Mouse (Mus musculus) heart, embryonic 11.5 days (tissue): ENCODE measurements around the gene Perp. TPM values are rescaled to one million over a fixed set of nuclear protein-coding genes. Genes with fewer than 3 reads are reported as not detected.

Source experiments
- ATAC-seq: fragments of 200-750 bp; cut with Nextera tagmentation; replicated peaks from 2 replicates; pipeline ENCODE4 v1.8.0; 2017; ENCODE audit warnings: moderate library complexity; ENCODE audit not compliant: insufficient number of reproducible peaks, low FRiP score, low TSS enrichment
- H3K27ac ChIP-seq: fragments of 300-500 bp; sonication (generic); 2 replicates; pipeline ENCODE4 v1.5.1; 2014; ENCODE audit warnings: mild to moderate bottlenecking, low read depth, low read length
- H3K27me3 ChIP-seq: fragments of 300-500 bp; sonication (generic); 2 replicates; pipeline ENCODE4 v1.6.1; 2014; ENCODE audit warnings: mild to moderate bottlenecking, low read length, mixed read lengths; ENCODE audit not compliant: control insufficient read depth, insufficient read depth
- H3K36me3 ChIP-seq: fragments of 300-500 bp; sonication (generic); 2 replicates; pipeline ENCODE4 v1.6.1; 2014; ENCODE audit warnings: mild to moderate bottlenecking, low read length, moderate library complexity, mixed read lengths; ENCODE audit not compliant: control insufficient read depth, insufficient read depth
- H3K4me1 ChIP-seq: fragments of 300-500 bp; sonication (generic); 2 replicates; pipeline ENCODE4 v1.6.1; 2014; ENCODE audit warnings: low read length; ENCODE audit not compliant: control insufficient read depth, insufficient read depth
- H3K4me2 ChIP-seq: fragments of 300-500 bp; sonication (generic); 2 replicates; pipeline ENCODE4 v1.6.1; 2014; ENCODE audit warnings: mild to moderate bottlenecking, moderate library complexity
- H3K4me3 ChIP-seq: fragments of 300-500 bp; sonication (generic); 2 replicates; pipeline ENCODE4 v1.5.1; 2014; ENCODE audit warnings: low read depth, low read length
- H3K9ac ChIP-seq: fragments of 300-500 bp; sonication (generic); 2 replicates; pipeline ENCODE4 v1.6.1; 2014; ENCODE audit warnings: mild to moderate bottlenecking, low read depth, low read length, moderate library complexity
- H3K9me3 ChIP-seq: fragments of 300-500 bp; sonication (generic); replicated peaks from 2 replicates; pipeline ENCODE4 v1.6.1; 2016; ENCODE audit warnings: low read length; ENCODE audit not compliant: control insufficient read depth
- WGBS: fragments of 180-500 bp; shearing (Covaris S2); extraction: QIAGEN DNeasy Blood & Tissue Kit; methylation state at CpG from one replicate; pipeline ENCODE4 v1.1.7; 2014; ENCODE audit not compliant: insufficient replicate concordance; 5-methylcytosine and 5-hydroxymethylcytosine counted together
- polyA plus RNA-seq: library from polyadenylated mRNA; unstranded; fragments of >200 nt; fragmentation: Nextera tagmentation; extraction: Ambion mirVana; gene quantifications from 2 replicates; pipeline ENCODE4 v1.2.1, GENCODE M21; 2014

Gene Perp
- polyA plus RNA-seq, 1 experiment from 2014 or later = 80.9 TPM

DNA sequence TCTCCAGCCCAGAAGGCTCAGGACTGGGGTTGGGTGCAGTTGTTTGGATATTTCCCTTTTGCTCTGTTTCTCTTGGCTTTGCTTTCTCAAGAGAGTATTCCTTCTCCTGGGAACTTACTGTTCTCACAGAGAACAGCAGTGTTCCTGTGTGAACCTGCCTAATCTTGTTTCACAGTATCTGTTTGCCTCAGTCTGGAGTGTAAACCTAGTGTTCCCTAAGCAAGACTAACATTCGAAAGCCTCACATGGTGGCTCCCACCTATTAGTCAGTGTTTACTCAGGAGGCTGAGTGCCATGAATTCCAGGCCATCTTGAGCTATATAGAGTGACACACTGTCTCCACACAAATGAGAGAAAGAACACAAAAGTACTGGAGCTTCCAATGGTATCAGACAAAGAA, 31.4 kb downstream of the Perp start:
- Histone ChIP-seq H3K36me3 (no peaks in the 10 kb centered on the region), H3K4me1 (peaks cover 19% of the 10 kb centered on the region), H3K27ac (no peak overlapping the region), H3K27me3 (no peaks in the 10 kb centered on the region), H3K9me3 (no peaks in the 10 kb centered on the region), H3K4me3 (no peak overlapping the region), H3K4me2 (no peak overlapping the region), H3K9ac (no peak overlapping the region)
- ATAC-seq = no peak
- 24% methylated on average over 1 of the region's 1 CpGs for WGBS

DNA sequence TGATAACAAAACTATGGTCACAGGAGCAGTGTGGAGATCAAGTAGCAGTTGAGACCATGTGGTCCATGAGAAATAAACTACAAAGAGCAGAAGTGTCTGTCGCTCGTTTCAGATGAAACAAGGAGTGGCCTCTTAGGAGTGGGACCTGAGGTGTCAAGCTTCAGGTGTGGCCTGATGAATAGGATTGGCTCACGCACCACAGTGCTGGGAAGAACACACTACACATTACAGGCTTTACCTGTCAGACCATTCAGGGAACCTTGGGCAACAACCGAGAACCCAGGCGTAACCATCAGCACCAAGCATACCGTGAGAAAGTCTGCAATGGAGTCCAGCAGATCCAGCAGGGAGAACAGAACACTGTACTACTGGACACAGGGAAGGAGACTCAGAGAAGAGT, 33.3 kb downstream of the Perp start:
- no peak for ATAC-seq
- Histone ChIP-seq H3K4me3 (no peak overlapping the region), H3K9ac (no peak overlapping the region), H3K36me3 (no peaks in the 10 kb centered on the region), H3K27ac (no peak overlapping the region), H3K27me3 (no peaks in the 10 kb centered on the region), H3K9me3 (no peaks in the 10 kb centered on the region), H3K4me1 (peaks cover 19% of the 10 kb centered on the region), H3K4me2 (no peak overlapping the region)
- whole genome bisulfite sequencing = 84% methylated on average over 6 of the region's 6 CpGs

DNA sequence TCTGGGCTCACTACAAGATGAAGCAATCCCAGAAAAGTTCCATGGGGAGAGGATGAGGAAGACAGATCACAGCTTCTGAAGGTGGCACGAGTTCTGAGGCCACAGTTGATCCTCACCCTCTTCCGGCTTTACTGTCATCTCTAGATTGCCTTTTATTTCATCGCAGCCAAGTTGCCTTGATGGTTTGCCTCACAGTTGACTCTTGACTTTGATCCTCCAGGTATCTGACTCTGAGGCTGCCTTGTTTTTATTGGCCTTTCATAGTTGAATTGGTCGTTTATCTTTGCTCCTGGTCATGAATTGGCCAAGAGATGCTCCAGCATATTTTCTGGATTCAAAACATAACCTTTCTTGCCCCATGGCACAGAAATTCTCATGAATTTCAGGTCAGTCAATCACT, 34.3 kb downstream of the Perp start:
- ATAC-seq = no peak
- no peaks in the 10 kb centered on the region for H3K9me3 ChIP-seq
- no peak overlapping the region for H3K27ac ChIP-seq
- H3K4me1 ChIP-seq = peaks cover 19% of the 10 kb centered on the region
- no peak overlapping the region for H3K4me3 ChIP-seq
- WGBS = 80% methylated on average over 4 of the region's 4 CpGs
- no peaks in the 10 kb centered on the region for H3K36me3 ChIP-seq
- no peak overlapping the region for H3K4me2 ChIP-seq
- no peaks in the 10 kb centered on the region for H3K27me3 ChIP-seq
- no peak overlapping the region for H3K9ac ChIP-seq

DNA sequence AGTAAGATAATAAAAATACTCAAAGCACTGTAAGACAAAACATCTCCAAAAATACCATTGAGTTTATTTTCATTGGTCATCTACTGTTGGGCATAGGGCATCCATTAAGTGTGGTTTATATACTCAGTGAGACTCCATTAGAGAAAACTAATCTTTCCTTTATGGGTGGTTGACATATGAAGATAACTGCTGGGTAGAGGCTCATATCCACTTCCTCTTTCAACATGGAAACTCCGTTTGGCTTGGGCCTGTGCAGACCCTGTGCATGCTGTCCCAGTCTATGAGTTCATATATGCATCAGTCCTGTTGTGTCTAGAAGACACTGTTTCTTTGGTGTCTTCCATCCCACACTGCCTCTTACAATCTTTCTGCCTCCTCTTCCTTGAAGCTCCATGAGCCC, 34.9 kb downstream of the Perp start:
- Histone ChIP-seq H3K9me3 (no peaks in the 10 kb centered on the region), H3K27ac (no peak overlapping the region), H3K4me3 (no peak overlapping the region), H3K36me3 (no peaks in the 10 kb centered on the region), H3K9ac (no peak overlapping the region), H3K4me2 (no peak overlapping the region), H3K27me3 (no peaks in the 10 kb centered on the region), H3K4me1 (peaks cover 17% of the 10 kb centered on the region)
- 67% methylated on average over 1 of the region's 1 CpGs for WGBS
- no peak for ATAC-seq

DNA sequence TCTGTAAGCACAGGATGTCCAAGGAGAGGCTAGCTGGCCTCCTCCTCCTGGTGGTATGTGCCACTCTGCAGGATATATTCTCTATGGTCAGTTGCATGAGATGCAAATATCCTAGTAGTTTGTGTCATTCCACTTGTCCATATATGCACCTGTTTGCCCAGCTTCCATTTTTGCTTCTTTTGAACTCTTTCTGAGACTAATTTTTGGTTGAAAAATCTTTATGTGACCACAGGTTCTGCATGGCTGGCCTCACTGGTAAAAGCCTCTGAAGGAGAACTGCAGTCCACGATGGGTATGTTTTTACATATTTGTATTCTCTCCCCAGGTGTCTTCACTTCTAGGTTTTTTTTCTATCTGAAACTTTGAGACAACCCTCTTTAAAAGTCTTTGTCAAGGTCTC, 37.4 kb downstream of the Perp start:
- Histone ChIP-seq H3K9ac (no peak overlapping the region), H3K9me3 (no peaks in the 10 kb centered on the region), H3K27me3 (no peaks in the 10 kb centered on the region), H3K27ac (no peak overlapping the region), H3K4me3 (no peak overlapping the region), H3K36me3 (no peaks in the 10 kb centered on the region), H3K4me1 (peaks cover 6% of the 10 kb centered on the region; the same call in 1 of the 2 replicates), H3K4me2 (no peak overlapping the region)
- WGBS = 90% methylated on average over 1 of the region's 1 CpGs
- ATAC-seq = no peak

DNA sequence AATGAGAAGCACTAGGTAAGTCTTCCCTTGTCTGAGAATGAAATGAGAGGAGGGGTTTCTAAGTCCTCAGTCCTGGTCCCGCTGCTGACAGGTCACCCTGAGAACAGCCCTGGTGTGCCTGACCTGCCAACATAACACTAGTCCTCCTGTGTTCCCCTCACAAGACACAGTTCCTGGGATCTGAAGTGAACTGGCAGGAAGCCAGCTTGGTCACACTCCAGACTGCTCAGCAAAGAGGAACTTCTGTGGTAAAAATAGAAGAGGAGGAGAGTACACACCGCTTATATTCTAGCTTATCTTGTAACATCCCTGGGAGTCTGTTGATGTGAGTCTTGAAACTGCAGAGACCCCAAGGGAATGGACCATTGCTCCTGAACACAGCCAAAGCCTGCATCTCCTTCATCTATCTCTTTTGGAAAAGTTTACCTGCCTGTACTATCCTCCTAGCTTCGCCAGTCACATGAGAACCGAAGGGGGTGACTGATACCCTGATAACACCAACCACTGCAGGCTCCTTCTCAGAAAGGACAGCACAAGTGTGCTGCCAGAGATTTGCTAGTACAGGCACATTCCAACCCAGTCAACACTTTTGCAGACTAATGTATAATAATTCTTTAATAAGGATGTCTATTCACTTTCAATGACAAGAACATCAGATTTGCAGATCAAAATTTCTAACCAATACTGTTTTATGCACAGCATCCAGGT, 42.3 kb downstream of the Perp start:
- 0 out of 2 replicates have a peak overlapping the region, but pooled peaks have one; percentile 31 for H3K4me2 ChIP-seq
- peak; percentile 67; the same call in 1 of the 2 replicates for ATAC-seq
- no peaks in the 10 kb centered on the region for H3K27me3 ChIP-seq
- peak overlapping the region; percentile 85 for H3K27ac ChIP-seq
- no peaks in the 10 kb centered on the region for H3K36me3 ChIP-seq
- H3K4me1 ChIP-seq = peaks cover 10% of the 10 kb centered on the region; the same call in 1 of the 2 replicates
- no peak overlapping the region for H3K9ac ChIP-seq
- no peaks in the 10 kb centered on the region for H3K9me3 ChIP-seq
- H3K4me3 ChIP-seq = no peak overlapping the region
- WGBS = 19% methylated on average over 4 of the region's 4 CpGs

DNA sequence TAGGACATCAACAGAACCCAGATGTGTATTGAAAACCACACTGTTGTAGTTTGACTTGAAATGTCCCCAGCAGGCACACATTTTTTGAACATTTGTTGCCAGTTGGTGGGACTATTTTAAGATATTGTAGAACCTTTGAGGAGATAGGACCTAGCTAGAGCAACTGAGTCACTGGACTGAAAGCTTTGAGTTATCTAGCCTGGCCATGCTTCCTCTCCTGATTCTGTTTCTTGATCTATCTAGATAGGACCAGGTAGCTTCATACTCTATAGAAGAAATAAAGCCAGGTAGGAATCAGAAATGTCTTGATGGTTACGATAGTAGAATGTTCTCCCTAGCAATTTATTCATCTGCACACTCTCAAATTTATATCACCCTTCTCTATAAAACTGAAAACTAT, 43.9 kb downstream of the Perp start:
- H3K9me3 ChIP-seq = no peaks in the 10 kb centered on the region
- no peak overlapping the region for H3K9ac ChIP-seq
- no peaks in the 10 kb centered on the region for H3K27me3 ChIP-seq
- no peak overlapping the region for H3K4me3 ChIP-seq
- ATAC-seq = no peak
- H3K4me2 ChIP-seq = no peak overlapping the region
- WGBS = 92% methylated on average over 1 of the region's 1 CpGs
- H3K36me3 ChIP-seq = no peaks in the 10 kb centered on the region
- peaks cover 10% of the 10 kb centered on the region; the same call in 1 of the 2 replicates for H3K4me1 ChIP-seq
- no peak overlapping the region for H3K27ac ChIP-seq

DNA sequence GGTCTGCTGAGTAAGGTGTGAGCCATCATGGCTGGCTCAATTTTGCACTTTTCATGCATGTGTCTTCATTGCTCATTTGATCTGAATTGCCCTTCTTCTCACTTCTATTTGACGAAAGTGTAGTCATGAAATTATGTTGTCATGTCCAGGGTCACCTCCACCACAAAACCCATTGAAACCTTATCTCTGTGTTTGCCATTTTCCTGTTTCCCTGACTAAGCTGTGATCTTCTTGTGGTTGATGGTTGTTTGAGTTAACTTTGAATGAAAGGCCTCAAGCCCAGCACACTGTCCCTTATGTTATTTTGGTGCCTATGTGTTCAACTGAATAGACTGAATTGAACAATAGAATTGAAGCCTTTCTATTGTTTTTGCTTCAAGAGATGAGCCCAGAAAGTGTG, 44.4 kb downstream of the Perp start:
- no peaks in the 10 kb centered on the region for H3K27me3 ChIP-seq
- H3K36me3 ChIP-seq = no peaks in the 10 kb centered on the region
- no peak overlapping the region for H3K4me3 ChIP-seq
- H3K27ac ChIP-seq = no peak overlapping the region
- H3K4me1 ChIP-seq = peaks cover 10% of the 10 kb centered on the region; the same call in 1 of the 2 replicates
- no peaks in the 10 kb centered on the region for H3K9me3 ChIP-seq
- no peak overlapping the region for H3K4me2 ChIP-seq
- ATAC-seq = no peak
- WGBS = 76% methylated on average over 1 of the region's 1 CpGs
- H3K9ac ChIP-seq = no peak overlapping the region

DNA sequence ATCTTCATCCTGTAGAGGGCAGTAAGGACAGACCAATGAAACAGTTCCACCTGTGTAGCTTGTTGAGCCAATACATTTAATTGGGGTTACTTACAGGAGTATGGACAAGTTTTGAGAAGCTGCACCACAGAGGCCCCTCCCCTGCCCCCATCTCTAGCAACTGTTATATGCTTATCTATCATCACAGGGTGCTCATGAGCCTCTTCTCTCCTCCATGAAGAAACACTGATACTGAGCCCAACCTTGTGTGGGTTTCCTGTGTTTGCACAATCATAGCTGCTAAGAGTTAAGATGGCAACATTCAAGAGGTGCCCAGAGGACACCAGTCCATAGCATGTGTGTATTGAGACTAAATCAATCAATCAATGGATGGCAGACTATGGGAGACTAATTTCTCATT, 46.3 kb downstream of the Perp start:
- no peak for ATAC-seq
- no peak overlapping the region for H3K4me2 ChIP-seq
- no peak overlapping the region for H3K27ac ChIP-seq

More for the DNA sequence above, 46.3 kb downstream of the Perp start:
- H3K27me3 ChIP-seq = no peaks in the 10 kb centered on the region
- no peaks in the 10 kb centered on the region for H3K9me3 ChIP-seq
- H3K4me1 ChIP-seq = peaks cover 10% of the 10 kb centered on the region; the same call in 1 of the 2 replicates
- no peak overlapping the region for H3K4me3 ChIP-seq
- H3K9ac ChIP-seq = no peak overlapping the region
- H3K36me3 ChIP-seq = no peaks in the 10 kb centered on the region
